Mouse (Mus musculus) cerebral cortex, adult 2 months (tissue): ENCODE measurements around the gene Capn9.

Experiments used
- WGBS: fragments of 180-500 bp; shearing (Covaris S2); methylation state at CpG from one replicate; pipeline ENCODE4 v1.1.7; 2018; 5-methylcytosine and 5-hydroxymethylcytosine counted together

Gene Capn9

GRCm38 (mm10) chr8:124641599-124641998 is 65.7 kb downstream of the Capn9 start:
- WGBS: 87% methylated on average over 8 of the region's 8 CpGs

DNA sequence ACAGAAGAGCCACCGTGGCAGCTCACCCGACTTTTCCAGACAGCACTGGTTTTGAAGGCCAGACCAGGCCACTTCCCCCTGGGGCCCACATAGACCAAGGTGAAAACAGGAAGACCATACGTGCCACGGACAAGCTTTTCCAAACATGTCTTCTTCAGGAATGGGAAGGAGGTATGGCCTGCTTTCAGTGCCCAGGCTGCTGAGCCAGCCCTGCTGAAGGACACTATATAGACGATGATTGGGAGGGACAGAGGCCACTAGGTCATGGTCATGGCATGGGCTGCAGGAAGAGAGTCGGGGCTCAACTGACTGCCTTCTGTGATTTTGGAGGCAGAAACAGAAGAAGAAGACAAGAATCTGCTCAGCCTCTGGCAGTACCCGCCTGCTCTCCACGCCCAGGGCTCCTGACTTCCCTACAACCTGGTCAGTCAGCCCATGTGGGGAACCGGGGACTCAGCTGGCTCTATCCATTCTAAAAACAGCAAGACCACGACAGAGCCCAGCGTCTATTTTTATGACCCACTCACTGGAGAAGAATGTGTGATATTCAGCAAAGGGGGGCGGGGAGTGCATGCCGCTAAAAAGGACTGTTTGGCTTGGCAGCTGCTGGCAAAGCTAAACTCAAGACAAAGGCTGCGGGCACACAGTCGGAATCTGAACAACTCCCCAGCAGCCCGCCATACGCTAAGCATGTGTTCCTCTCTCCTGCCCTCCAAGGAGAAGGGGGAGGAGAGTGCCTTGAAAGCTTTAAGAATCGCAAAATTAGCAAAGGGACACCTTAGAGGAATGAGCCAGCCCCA is 67.8 kb downstream of the Capn9 start:
- WGBS: 19% methylated on average over 18 of the region's 18 CpGs

DNA sequence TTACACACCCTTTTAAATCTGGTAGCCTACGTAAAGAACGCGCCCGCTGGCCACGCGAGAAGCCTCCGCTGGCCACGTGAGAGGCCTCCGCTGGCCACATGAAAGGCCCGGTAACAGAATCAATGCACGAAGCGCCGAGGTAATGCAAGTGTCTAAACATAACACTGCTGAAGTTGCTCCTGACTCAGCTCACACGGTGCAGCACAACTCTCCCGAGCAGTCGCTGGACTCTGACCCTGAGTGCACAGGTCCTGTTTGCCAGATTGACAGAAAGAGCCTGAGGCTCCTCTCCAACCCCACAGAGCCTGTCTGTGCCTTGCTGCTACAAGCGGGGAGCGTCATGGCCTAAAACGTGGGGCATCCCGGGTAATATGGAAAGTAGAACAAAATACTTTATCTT is 75.9 kb downstream of the Capn9 start:
- WGBS: 85% methylated on average over 20 of the region's 20 CpGs

DNA sequence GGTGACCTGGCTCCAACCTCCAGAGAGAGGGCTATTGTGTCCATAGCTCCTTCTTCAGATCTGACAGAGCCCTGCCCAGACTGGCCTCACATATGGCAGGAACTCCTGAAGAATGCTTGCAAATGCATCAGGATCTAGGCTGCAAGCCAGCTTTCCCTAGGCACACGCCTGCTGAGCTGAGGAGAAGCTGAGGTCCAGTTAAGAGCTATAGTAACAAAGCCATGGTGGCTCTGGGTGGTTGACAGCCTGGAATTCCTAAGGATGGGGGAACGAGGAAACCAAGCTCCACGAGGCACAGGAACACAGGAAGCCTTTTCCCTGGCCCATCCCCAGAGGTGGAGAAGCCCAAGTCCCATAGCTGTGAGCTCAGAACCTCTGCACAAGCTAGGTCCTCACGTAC is 76.6 kb downstream of the Capn9 start:
- 27% methylated on average over 4 of the region's 4 CpGs for WGBS

DNA sequence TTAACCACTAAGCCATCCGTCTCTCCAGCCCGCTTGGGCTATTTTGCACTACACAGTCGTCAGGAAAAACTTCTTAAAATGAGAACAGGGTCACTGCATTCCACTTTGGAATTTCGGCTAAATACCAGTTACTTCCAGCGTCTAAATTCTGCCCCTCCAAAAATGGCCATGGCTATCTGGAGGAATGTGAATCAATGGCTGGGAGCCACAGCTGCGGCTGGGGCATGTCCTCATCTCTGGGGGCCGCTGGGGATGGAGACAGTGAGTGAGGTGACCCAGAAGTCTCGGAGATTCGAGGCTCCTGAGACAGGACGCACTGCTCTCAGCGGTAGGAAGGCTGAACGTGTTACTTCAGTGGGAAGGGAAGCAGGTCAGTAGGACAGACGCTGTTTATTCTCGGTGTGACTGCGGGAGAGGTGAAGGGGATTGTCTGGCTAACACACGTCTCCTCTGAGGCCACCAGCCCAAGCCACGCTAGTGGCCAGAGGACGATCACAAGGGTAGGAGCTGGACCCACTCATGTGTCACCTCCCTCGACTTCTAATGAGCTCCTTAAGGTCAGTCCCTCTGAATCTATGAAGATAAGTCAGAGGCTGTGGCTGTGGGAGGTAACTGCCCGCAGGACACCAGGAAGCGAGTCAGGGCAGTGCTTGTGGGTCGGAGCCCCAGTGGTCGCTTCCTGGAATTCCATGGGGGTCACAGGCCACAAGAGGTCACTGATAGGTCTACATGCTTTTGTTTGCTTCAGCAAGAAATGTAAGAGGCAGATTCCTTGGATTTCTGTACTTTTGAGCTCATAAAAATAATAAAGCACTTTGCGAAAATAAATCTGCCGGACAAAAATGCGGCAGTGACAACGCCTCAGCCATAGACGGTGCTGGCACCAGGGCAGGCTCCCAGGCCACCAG is 77.9 kb downstream of the Capn9 start:
- 59% methylated on average over 28 of the region's 28 CpGs for WGBS

GRCm38 (mm10) chr8:124657961-124658360 is 82.0 kb downstream of the Capn9 start:
- WGBS: 66% methylated on average over 7 of the region's 7 CpGs

GRCm38 (mm10) chr8:124658415-124658814 is 82.5 kb downstream of the Capn9 start:
- WGBS: 33% methylated on average over 2 of the region's 2 CpGs

DNA sequence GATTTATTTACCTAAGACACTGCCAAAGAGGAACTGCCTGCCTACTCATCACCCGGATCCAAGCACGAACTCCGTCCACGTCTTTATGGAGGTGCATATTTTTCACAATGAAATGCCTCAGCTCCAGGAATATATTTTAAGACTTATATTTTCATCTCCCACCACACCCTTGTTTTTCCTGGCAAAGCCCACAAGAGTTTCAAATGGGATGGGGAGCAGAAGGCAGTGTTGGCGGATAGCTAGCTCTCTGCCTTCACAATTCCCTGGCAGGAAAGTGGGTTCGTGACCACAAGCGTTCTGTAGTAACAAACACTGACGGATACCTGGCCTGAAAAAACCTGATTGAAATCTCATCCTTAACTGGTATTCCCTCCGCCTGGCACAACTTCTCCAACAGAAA is 85.9 kb downstream of the Capn9 start:
- WGBS: 8% methylated on average over 9 of the region's 9 CpGs

DNA sequence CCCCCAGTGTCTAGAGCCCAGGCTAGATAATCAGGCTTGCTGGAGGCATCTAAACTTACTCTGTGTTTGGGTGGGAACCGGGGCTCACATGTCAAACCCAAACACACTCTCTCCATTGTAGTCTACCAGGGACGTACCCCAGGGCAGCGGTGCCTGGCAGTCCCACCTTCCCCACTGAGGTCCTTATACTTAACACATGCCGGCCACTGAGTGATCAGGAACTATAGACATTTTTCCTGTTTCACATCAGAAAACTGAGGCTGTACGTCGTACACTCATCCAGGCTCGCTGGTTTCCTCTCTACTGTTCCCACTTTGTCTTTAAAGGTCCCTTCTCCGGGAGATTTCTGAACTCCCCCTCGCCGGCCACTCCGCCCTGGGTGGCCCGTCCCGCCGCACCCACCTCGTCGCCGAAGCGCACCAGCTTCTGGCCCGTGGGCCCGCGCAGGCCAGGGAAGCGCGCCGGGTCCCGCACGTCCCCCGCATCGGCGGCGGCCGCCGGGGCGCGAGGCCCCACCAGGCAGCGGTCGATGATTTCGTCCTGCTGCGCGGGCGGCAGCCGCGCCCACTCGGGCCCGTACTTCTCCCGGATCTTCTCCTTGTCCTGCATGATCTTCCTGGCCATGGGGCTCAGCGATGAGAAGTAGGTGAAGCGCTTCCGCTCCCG is 86.7 kb downstream of the Capn9 start:
- WGBS: under 1% methylated on average over 49 of the region's 49 CpGs

GRCm38 (mm10) chr8:124663112-124663873 is 87.4 kb downstream of the Capn9 start, which contains the start of gene 2310022B05Rik:
Gene 2310022B05Rik (minus strand): TSS chr8:124663369.
- WGBS: 2% methylated on average over 66 of the region's 69 CpGs

DNA sequence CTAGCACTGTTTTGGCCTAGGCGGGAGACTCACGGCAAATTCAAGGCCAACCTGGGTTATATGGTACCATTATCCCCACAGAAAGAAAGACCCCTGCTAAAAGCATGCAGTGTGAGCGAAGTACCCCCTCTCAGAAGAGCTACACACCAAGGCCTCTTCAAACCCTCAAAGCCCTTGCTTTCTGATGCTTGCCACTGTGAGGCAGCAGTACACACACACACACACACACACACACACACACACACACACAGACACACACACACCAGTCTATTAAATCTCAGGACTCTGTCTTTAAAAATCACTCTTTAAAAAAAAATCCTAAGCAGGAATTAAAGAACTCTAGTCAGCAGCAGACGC is 87.9 kb downstream of the Capn9 start:
- 35% methylated on average over 4 of the region's 4 CpGs for WGBS

DNA sequence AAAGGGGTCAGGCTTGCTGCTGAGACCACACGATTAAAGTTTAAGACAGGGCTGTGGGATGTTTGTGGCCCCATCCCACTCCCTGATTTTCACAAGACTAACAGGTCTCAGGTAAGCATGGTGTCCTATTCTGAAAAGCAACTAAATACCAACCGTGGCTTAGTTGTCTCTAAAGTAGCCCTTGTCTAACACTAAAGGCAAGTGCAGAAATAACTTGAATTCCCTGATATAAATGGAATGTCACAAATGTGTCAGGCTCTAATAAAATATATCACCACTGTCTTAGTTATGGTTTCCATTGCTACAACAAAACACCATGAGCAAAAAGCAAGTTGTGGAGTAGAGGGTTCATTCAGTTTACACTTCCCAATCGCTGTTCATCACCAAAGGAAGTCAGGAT is 88.5 kb downstream of the Capn9 start:
- 72% methylated on average over 3 of the region's 3 CpGs for WGBS
